Mouse (Mus musculus): ENCODE measurements around the gene Olfr680-ps1.
"Not testable (repeated sequence)": the region's sequence is repeated elsewhere in the genome, so short reads cannot be mapped to it uniquely, and the experiment has no call there.

Gene Olfr680-ps1

GRCm38 (mm10) chr7:105092717-105093116 is at the start of gene Olfr680-ps1:
TSS of gene Olfr680-ps1 (minus strand) at chr7:105092817.
- DNase-seq (ENCODE audit: low read depth): not testable (repeated sequence)

- DNase-seq (ENCODE audit: low read depth): no peak
Measured at GRCm38 (mm10) chr7:105141275-105141674, 48.7 kb upstream of the Olfr680-ps1 start.

GRCm38 (mm10) chr7:105116536-105116935 is 23.9 kb upstream of the Olfr680-ps1 start, which contains the start of gene Olfr681:
TSS of gene Olfr681 (plus strand) at chr7:105116836.
- DNase-seq (ENCODE audit: low read depth): no peak

GRCm38 (mm10) chr7:105080905-105081304 is 11.7 kb downstream of the Olfr680-ps1 start, which contains the start of gene Olfr679:
TSS of gene Olfr679 (plus strand) at chr7:105081205.
- DNase-seq (ENCODE audit: low read depth): no peak

GRCm38 (mm10) chr7:105064175-105064574 is 28.4 kb downstream of the Olfr680-ps1 start, which contains the start of gene Olfr678:
TSS of gene Olfr678 (plus strand) at chr7:105064475.
- no peak for DNase-seq (ENCODE audit: low read depth)

- no peak for DNase-seq (ENCODE audit: low read depth)
Measured at GRCm38 (mm10) chr7:105058951-105059350, 33.7 kb downstream of the Olfr680-ps1 start.
